Mouse (Mus musculus) heart, adult 18-20 months (tissue): Measurements from ENCODE around the gene Tkfc. TPM values are rescaled to one million over a fixed set of nuclear protein-coding genes. Genes with fewer than 3 reads are reported as not detected.

ENCODE experiments used
- DNase-seq, 2 experiments: peaks; one replicate each; pipeline ENCODE4 v3.0.0; 2021 to 2022; ENCODE audit warnings: mixed read lengths in 1 of 2
- long read RNA-seq, 2 experiments: library from polyadenylated mRNA; stranded (forward); transcript quantifications; one replicate each; pipeline ENCODE4 v2.0.0; 2021
- total RNA-seq, 2 experiments: library from RNA; stranded (reverse); gene quantifications; 2 replicates each; pipeline ENCODE4 v1.2.3; 2021

Gene Tkfc
- 1 to 10 TPM; 9.6 to 9.7 TPM for total RNA-seq
- long read RNA-seq, experiment 1, partial matches to known transcripts, result 0 of 10 reads
- long read RNA-seq, experiment 1, other reads (novel, unspliced or antisense), result 7 of 10 reads
- long read RNA-seq, experiment 2, partial matches to known transcripts, result 0 of 7 reads
- long read RNA-seq, experiment 2, other reads (novel, unspliced or antisense), result 4 of 7 reads

DNA sequence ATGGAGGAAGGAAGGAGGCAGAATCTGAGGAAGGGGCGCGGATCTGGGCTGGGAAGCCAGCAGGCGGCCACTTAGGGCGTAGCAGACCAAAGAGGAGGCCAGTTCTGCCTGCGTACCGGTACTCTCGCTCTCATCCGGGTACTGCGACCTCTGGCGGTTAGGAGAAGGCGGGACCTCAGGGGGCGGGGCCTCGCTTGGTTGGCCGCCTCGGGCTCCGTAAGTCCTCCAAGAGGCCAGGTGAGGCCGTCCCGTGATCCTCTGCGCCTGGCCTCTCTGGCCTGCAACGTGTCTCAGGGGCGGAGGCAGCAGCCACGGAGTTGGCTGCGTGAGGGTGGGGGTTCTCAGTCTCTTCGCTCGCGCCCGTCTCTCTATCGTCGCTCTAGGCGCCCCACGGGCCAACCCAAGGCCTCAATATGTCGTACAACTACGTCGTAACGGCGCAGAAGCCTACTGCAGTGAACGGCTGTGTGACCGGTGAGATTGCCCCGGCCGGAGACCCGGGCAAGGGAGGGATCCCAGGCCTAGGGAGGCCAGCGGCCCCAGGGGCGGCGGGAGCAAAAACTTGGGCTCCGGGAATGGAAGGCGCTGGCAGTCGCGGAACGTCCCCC, at the start of gene Tkfc, which contains the start of gene Ddb1:
Gene Tkfc, minus strand, starts transcription at position 362 of the 608 bp plus-strand sequence.
Gene Ddb1, plus strand, starts transcription at position 35 of the 608 bp plus-strand sequence.
- DNase-seq, result peak; percentile 99

DNA sequence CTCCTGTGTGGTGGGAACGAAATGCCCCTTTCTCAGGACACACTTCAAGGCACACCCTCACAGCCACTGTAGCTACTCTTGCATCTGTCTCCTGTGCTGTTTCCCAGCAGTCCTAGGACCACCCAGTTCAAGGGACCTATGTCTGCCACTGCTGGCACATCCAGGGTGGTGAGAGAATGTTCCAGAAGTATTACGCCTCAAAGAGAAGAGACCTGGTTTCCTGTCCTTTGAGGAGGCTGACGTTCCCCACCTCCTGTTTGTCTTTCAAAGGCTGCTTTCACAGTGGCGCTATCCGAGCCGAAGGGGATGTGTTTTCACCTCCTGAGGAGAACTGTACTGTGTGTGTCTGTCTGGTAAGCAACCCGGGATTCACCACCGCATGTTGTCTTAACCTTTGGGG, 42.7 kb upstream of the Tkfc start:
- no peak for DNase-seq

DNA sequence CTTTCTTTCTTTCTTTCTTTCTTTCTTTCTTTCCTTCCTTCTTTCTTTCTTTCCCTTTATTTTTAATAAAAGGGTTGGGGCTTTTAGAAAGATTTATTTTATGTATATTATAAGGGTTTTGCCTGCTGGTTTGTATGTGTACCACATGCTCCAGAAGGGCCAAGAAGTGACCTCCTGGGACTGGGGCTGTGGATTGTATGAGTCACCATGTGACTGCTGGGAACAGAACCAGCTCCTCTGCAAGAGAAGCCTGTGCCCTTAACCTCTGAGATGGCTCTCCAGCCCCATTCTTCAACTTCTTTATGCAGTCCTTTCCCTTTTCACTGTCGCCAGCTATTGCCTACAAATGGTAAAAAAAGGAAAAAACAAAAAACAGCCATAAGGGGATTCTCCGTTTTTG, 40.2 kb upstream of the Tkfc start:
- DNase-seq, result peak; percentile 17 to 25

DNA sequence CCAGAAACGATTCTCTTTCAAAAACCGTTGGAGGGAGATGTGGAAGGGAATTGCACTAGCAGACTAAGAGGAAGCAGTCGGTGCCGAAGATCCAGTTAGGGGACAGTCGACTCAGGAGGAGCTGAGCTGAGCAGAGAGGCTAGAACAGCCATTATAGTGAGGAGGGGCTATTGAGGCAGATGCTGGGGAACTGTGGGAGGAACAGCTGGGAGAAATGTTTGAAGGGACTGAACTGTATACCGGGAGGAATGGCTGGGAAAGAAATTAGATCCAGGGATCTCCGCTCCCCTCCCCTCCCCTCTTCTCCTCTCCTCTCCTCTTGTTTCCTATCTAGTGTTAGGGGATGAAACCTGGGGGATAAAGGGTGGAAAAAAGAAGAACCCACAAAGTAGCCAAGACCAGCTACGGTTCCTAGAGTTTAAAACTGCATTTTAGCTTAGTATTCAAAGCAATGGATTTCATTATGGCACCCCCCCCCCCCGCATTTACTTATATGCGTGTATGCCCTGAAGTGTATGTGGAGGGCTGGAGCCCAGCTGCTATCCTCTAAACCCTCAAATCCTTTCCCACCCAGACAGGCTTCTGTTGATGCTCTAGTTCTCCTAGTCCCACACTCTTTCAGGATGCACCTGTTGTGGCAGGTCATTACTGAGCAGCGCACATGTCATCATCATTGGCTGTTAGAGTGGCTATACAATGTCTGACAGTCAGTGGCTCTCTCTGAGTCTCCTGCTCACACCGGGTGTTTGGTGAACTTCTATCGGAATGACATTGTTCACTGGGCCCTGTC, 35.3 kb upstream of the Tkfc start:
- no peak for DNase-seq

DNA sequence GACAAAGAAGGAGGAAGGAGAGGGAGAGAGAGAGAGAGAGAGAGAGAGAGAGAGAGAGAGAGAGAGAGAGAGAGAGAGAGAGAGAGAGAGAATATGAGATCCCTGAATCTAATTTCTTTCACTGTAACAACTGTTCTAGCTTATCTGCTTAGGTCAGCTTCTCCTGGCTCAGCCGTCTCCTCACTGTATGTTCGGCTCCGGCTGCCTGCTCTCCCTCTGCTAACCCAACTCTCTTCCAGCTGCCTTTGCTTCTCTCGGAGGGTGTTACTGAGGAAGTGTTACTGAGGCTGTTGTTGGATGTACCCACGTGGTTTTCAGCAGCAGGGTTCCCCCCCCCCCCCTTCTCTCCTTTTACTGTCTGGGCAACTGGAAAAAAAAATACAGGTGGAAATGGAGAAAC, 34.6 kb upstream of the Tkfc start:
- no peak for DNase-seq

GRCm38 (mm10) chr19:10637840-10638239, 32.4 kb upstream of the Tkfc start:
- no peak for DNase-seq

DNA sequence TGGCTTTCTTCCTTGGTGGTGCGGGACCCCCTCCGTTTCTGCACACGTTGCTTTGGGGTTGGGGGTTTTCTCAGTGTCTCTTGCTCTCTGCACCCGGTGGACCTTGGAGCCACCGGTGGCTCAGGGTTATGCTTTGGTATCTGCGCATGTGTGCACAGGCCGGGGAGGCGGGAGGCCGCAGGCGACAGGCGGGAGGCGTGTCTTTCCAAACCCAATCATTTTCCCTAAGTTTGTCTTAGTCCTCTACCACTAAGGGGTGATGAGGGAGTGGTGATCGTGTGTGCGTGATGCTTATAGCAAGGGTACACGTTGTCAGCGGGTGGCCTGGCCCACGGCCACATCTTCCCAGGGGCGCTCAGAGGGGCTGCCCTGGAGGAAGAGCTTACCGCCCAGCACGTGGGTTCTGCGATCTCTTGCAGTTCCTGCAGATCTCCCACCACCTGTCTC, 29.4 kb upstream of the Tkfc start:
- DNase-seq, result peak; percentile 42 to 48

DNA sequence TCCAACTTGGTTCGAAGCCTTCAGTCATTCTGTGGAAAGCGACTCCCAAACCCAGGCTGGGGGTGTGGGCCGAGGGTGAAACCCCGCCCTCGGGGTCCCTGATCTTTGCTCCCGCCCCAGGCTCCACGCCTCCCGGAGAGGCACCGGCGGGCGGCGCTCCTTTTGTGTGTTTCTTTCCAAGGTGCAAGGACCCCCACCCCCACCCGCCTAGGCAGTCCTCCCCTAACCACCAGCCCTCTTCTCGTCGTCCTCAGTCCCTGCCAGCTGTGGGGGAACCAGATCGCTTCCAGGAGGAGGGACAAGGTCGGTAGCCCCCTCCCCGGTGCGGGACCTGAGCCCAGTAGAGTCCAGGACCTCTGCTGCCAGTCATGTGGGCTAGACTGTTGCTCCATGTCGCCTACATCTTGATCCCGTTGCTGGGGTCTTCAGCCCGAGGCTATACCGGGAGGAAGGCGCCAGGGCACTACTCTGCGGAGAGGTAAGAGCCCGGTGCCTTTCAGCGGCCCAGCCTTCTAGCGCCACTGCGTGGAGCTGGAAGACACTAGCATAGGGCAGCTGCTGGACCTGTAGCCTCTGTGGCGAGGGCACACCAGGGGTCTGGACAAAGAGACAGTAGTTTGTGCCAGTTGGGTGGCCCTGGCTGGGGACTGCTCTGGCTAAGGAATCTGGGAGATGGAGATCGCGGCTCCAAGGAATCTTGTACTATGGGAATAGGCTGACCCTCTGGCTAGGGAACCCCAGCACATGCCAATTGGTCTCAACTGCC, 28.8 kb upstream of the Tkfc start, which contains the start of gene Vwce:
Gene Vwce, plus strand, starts transcription at position 108 of the 766 bp plus-strand sequence.
- peak in 1 of 2 experiments; percentile 26 for DNase-seq

- DNase-seq, result no peak
Measured at GRCm38 (mm10) chr19:10608573-10609240, 3.3 kb upstream of the Tkfc start.

- DNase-seq, result no peak
Measured at GRCm38 (mm10) chr19:10605901-10606622, 608 bp upstream of the Tkfc start.

DNA sequence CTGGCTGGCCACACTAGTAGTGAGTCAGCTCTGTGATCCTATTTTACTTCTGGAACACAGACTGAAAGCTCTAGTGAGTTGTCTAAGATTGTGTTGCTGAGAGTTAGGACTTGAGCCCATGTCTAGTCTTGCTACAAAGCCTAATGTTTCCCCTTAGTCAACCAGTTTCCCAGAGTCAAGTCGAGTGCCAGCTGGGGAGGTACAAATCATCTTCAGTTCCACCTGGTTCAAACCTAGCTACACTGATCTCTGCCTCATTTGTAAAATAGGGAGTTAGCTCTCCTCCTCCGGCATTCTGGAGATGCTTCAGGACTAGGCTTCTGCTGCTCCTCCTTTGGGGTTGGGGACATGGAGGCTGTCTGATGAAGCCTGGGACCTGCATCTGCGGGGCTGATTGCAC, 920 bp downstream of the Tkfc start:
- no peak for DNase-seq

- DNase-seq, result peak in 1 of 2 experiments; percentile 22
Measured at GRCm38 (mm10) chr19:10603660-10604523, 1.6 kb downstream of the Tkfc start.

- peak; percentile 92 to 93 for DNase-seq
Measured at GRCm38 (mm10) chr19:10602787-10603186, 2.7 kb downstream of the Tkfc start.

- DNase-seq, result no peak
Measured at GRCm38 (mm10) chr19:10602247-10602769, 3.1 kb downstream of the Tkfc start.

DNA sequence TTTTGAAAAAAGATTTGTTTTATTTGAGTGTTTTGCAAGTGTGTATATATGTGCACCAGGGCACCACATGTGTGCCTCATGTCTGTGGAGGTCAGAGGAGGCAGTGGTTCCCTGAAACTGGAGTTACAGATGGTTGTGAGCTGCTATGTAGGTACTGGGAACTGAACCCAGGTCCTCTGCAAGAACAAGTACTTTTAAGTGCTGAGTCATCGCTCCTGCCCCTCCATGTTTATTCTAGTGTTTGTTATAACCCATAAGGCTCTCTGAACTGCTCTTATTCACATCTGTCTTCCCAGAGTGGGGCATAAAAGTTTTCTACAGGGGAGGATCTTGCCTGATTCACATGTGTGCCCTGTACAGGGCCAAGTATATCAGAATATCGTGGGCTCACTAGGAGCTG, 5.8 kb downstream of the Tkfc start:
- no peak for DNase-seq

GRCm38 (mm10) chr19:10598188-10598587, 7.3 kb downstream of the Tkfc start:
- no peak for DNase-seq

DNA sequence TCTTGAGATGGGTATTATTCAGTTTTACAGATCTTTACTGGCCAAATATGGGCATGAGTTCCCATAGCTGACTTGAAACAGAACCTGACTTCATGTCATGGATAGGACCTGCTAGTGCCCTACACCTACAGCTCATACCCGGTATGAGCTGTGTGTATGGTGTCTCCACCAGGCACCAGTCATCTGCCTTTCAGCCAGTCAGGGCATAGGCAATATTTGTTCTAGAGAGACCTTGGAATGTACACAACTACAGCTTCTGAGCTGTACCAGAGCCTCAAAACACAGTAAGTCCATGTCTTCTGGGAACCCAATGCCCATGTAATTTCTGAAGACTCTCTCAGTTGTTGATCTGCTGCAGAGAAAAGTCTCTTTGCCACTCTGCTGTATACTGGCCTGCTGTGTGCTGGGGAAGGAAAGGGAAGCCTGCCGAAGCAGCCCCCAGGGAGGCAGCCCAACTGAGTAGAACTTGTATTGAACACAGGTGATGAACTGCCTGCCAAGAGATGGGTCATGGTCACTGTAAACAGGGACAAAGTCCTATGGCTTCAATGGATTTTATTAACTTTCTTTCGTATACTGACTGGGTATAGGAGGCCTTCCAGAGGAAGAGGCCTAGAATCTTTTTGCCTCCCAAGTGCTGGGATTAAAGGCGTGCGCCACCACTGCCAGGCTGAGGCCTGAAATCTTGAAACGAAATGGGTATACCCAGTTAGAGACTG, 13.6 kb downstream of the Tkfc start:
- DNase-seq, result no peak

GRCm38 (mm10) chr19:10590301-10590700, 15.2 kb downstream of the Tkfc start:
- no peak for DNase-seq
